Mouse (Mus musculus): ENCODE measurements around the gene Eml4.

GRCm38 (mm10) chr17:83513655-83514212 is 163.0 kb downstream of the Eml4 start:
- TF ChIP-seq CTCF (IDR thresholded peaks at IDR 0.05; ENCODE audit: control insufficient read depth, insufficient read depth, low read length) (no peak), POLR2A (IDR thresholded peaks at IDR 0.05; ENCODE audit: borderline replicate concordance, control insufficient read depth, low read depth, low read length) (no peak)

All from bone marrow, adult 2 months (tissue).